Mouse (Mus musculus) cerebellum, adult 18-20 months (tissue): ENCODE results near the gene Sbno2.

ENCODE experiments used
- DNase-seq, 2 experiments: peaks; one replicate each; pipeline ENCODE4 v3.0.0; 2021

Sbno2 gene

GRCm38 (mm10) chr10:80141786-80142529, 36.6 kb upstream of the Sbno2 start:
- peak; percentile 94 to 99 for DNase-seq

- peak; percentile 98 to 99 for DNase-seq
Measured at GRCm38 (mm10) chr10:80141243-80141642, 35.9 kb upstream of the Sbno2 start.

- DNase-seq, result no peak
Measured at GRCm38 (mm10) chr10:80140666-80141035, 35.3 kb upstream of the Sbno2 start, which contains the start of gene Cbarp. Cbarp (minus strand) TSS chr10:80140835.

DNA sequence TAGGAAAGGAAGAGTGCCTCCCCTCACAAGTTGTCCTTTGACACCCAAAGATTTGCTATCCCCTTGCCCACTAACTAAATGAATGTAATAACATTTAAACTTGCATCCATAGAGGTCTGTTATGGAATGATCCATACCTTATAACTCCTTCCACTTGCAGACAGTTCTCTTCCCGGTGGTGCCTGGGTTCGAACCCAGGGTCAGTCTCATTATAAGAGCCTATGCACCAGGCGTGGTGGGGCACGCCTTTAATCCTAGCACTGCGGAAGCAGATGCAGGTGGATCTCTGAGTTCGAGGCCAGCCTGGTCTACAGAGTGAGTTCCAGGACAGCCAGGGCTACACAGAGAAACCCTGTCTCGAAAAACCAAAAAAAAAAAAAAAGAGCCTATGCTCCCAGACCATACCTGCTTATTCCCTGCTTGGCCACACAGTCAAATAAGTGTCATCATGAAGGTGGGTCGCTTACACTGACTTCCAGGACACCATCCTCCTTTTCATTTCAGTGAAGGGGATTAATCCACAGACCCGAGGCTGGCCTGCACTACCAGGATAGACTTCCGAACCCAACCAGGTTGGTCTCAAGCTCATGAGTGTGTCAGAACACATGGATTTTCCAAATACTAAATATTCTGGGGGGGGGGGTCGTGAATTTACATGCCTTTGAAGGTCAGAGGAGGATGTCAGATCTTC, 34.7 kb upstream of the Sbno2 start:
- DNase-seq, result no peak

DNA sequence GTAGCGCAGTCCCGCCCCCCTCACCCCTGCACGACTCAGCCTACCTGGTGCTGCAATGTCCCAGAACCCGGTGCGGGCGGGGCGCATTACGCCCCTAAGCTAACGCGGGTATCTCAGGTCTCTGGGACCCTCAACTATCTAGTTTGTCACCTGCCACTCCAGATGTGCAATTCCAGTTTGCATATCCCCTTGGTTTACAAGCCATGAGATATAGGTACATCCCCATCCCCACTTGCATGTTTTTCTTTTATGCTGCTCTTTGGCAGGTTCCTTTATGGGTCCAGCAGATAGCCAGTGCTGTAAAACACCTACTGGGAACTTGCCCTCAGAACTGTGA, 34.0 kb upstream of the Sbno2 start:
- DNase-seq, result no peak

GRCm38 (mm10) chr10:80138553-80139438, 33.4 kb upstream of the Sbno2 start, which contains the start of gene Atp5d:
Atp5d (plus strand) TSS chr10:80138632.
- peak; percentile 78 to 84 for DNase-seq

- DNase-seq, result peak in 1 of 2 experiments; percentile 61
Measured at GRCm38 (mm10) chr10:80137626-80138552, 32.5 kb upstream of the Sbno2 start.

GRCm38 (mm10) chr10:80136952-80137625, 31.7 kb upstream of the Sbno2 start:
- DNase-seq, result peak in 1 of 2 experiments; percentile 57

DNA sequence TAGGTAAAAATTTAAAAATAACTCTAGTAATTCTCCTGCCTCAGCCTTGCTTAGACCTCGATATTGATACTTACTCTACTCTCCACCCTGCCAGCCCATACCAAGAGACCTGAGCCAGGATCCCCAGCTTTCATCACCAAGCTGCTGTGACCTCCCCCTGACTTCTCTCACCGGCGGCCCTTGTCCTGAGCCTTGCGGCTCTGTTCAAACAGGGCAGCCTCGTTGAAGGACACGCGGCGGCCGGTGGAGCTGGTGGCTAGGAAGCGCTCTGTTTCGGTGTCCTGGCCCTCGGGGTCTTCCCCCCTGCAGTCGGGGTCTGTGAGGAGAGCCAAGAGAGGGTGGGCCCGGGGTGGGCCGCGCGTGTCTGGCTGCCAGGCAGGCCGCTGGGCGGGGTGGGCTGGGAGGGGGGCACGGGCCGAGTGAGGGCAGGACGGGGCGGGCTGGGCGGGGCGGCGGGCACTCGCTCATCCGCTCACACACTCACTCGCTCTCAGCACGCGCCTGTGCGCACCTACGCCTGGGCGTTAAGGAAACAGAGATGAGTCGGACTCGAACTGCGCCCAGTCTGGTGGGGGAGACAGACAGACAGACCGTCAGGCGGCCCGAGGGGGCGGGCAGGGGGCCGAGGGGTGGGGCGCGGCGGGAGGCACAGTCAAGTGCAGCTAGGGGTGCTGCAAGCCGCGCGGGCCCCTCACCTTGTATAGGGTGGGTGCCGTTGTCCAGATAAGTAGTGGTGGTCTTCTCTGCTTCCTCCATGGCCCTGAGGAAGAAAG, 31.0 kb upstream of the Sbno2 start:
- no peak for DNase-seq

- DNase-seq, result no peak
Measured at GRCm38 (mm10) chr10:80135641-80136040, 30.3 kb upstream of the Sbno2 start.

DNA sequence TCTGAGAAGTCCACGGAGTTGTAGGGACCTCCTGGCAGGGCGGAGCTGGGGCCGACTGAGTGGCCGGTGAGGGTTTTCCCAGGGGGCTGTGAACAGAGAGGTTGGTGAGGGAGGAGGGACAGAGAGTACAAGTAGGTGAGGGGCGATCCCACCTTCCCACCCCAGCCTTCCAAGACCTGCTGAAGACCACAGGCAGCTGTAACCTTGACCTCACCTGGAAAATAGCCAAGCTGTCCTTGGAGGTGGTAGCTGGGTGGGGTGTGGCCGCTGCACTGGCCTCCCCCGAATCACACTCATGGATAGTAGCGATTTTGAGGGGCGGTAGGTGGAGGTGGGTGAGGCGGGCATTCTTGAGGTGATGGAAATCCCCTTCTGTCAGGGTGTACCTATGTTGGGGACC, 29.8 kb upstream of the Sbno2 start:
- no peak for DNase-seq

DNA sequence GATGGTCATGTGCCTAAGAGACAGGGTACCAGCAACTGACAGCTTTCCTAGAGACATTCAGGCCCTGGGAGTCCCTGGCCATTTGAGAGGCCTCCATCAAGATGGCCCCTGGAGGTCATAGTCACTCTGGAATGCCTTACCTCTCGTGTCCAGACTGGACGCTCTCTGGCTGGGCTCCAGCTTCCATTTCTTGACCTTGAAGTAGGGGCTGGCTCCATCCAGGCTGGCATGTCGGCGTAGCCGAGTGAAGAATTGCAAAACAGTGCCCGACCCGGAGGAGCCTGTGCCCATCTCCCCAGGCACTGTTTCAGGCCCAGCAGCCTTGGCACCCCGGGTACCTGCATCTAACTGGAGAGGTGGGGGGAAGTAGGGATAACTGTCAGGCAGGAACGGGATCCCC, 29.1 kb upstream of the Sbno2 start:
- DNase-seq, result no peak

DNA sequence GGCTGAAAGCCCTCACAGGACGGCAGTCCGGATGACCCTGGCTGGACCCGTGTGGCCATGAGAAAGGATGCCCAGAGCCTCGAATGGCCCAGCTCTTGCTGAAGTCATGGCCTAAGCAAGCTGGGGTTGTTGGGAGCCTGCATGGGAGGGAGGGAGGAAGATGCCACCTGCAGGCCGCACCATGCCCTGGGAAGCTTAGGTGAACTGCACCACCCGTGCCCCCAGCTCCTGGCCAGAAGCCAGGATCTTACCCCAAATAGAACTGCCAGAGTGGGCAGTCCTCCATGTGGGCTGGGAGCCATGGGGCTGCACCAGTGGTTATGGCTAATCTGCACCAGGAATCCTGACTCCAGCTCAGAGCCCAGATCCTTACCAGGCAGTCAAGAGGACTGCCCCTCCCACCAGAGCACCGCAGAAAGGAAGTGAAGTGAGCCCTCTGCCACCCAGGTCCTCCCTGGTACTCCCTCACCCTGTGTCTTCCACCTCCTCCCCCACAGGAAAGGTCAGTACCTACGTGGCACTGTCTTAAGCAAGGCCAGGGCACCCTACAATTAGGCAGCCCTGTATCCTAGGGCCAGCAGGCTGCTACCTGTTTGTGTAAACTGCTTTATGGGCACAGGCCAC, 28.0 kb upstream of the Sbno2 start:
- DNase-seq, result peak in 1 of 2 experiments; percentile 53

DNA sequence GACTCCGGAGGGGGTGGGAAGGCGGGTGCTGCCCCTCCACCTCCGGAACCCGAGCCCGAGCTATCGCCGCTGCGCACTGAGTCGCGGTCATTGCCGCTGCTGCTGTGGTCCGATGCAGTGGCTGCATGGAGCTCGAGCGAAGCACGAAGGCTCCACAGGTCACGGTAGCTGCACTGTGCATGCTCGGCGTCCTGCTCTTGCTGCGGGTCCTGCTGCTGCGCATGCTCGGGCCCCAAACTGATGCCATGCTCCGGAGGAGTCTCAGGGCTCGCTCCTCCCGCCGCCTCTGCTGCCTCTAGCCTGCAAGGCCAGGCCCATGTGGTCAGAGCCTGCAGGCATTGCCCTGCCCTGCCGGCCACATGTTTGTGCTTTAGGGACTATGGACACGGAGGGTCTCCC, 26.6 kb upstream of the Sbno2 start:
- DNase-seq, result peak; percentile 14 to 35

GRCm38 (mm10) chr10:80131316-80131951, 26.1 kb upstream of the Sbno2 start:
- peak in 1 of 2 experiments; percentile 35 for DNase-seq

DNA sequence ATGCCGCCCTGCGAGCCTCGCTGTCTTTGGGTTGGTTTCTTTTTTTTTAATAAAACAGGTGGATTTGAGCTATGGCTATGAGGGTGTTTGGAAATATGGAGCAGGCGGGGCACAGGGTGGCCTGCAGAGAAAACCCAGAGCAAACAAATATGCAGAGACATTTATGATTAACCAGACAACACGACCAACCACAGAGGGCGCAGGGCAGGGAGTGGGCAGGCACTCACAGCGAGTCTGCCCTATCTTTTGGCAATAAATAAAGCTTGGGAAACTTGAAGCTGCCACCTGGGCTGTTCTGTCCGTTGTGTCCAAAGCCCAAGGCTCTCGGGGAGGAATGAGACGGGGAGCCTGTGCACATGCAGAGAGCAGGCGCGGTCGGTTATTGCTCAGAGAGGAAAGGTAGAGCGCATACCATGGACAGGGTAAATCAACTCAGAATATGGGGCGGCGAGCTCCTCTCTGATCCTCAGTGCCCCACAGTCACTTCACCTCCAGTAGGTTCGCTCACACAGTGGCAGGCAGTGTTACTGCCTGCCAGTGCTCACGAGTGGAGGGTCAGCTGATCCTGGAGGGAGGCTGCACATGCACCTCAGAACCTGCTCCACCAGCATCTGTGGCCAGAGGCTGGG, 25.1 kb upstream of the Sbno2 start:
- DNase-seq, result peak in 1 of 2 experiments; percentile 28

DNA sequence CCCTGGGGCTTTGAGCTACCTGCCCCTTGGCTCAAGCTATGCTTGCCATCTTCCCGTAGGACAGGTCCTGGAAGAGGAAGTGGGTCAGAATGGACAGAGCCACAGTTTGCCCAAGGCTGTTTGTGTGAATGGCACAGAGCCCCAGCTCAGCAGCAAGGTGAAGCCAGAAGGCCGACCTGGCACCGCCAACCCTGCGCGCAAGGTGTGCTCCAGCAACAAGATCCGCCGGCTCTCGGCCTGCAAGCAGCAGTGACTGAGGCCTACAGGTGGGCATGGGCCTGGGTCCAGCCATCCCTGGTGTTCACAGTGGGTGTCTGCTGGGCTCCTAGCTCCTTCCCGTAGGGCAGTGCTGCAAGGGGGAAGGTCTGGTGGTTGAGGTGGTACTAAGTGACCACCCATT, 24.5 kb upstream of the Sbno2 start:
- DNase-seq, result peak; percentile 82 to 84

- DNase-seq, result peak in 1 of 2 experiments; percentile 14
Measured at GRCm38 (mm10) chr10:80127920-80128319, 22.5 kb upstream of the Sbno2 start.

- no peak for DNase-seq
Measured at GRCm38 (mm10) chr10:80123932-80124562, 18.7 kb upstream of the Sbno2 start.
